Mouse (Mus musculus) CH12.LX (cell line): ENCODE results near the gene Dapk1. TPM values are rescaled to one million over a fixed set of nuclear protein-coding genes. Genes with fewer than 3 reads are reported as not detected.

Source experiments
- DNase-seq: peaks from one replicate; pipeline ENCODE4 v3.0.0-alpha.2; 2013; ENCODE audit errors: extremely low read depth
- H3K27ac ChIP-seq: 2 replicates; pipeline ENCODE4 v1.5.1; 2012; ENCODE audit warnings: low read depth, mild to moderate bottlenecking, control low read depth, moderate library complexity; ENCODE audit not compliant: insufficient read depth
- H3K27me3 ChIP-seq: replicated peaks from 2 replicates; pipeline ENCODE3; 2012; ENCODE audit warnings: inconsistent platforms
- H3K36me3 ChIP-seq, 2 experiments: replicated peaks in 1 of 2; 2 replicates each; pipeline versions ENCODE3 to v1.6.1; 2012; ENCODE audit warnings: inconsistent platforms in 1 of 2, low read length in 1 of 2, mild to moderate bottlenecking in 1 of 2, mixed read lengths in 1 of 2, moderate library complexity in 1 of 2; ENCODE audit not compliant: control insufficient read depth in 1 of 2, insufficient read depth in 1 of 2
- H3K4me1 ChIP-seq, 2 experiments: 2 replicates each; pipeline ENCODE4 v1.6.1; 2012; ENCODE audit warnings: inconsistent platforms in 1 of 2, moderate library complexity in 1 of 2; ENCODE audit not compliant: insufficient read depth in 2 of 2, control insufficient read depth in 1 of 2
- H3K4me2 ChIP-seq: 2 replicates; pipeline ENCODE4 v1.6.1; 2012; ENCODE audit warnings: low read depth, mild to moderate bottlenecking, control low read depth; ENCODE audit not compliant: poor library complexity, insufficient read depth, severe bottlenecking
- H3K4me3 ChIP-seq, 3 experiments: fragments of 150-350 bp in 1 of 3; sonication (generic) in 1 of 3; replicated peaks in 1 of 3; 2 replicates each; pipeline versions ENCODE3 to v1.5.1; 2011 to 2012; ENCODE audit warnings: low read depth in 2 of 3, low read length in 2 of 3, mild to moderate bottlenecking in 2 of 3, moderate library complexity in 2 of 3, control low read depth in 1 of 3, improper control_type of control experiment in 1 of 3, inconsistent platforms in 1 of 3, mixed read lengths in 1 of 3; ENCODE audit not compliant: poor library complexity in 1 of 3
- H3K79me2 ChIP-seq: replicated peaks from 2 replicates; pipeline ENCODE4 v1.6.1; 2012; ENCODE audit warnings: mild to moderate bottlenecking, moderate library complexity; ENCODE audit not compliant: control insufficient read depth, poor library complexity, insufficient read depth, severe bottlenecking; ENCODE audit errors: extremely low read depth
- H3K9ac ChIP-seq: 2 replicates; pipeline ENCODE4 v1.6.1; 2012; ENCODE audit warnings: low read depth, mild to moderate bottlenecking, control low read depth, moderate library complexity; ENCODE audit not compliant: insufficient read depth
- H3K9me3 ChIP-seq: replicated peaks from 2 replicates; pipeline ENCODE3; 2012; ENCODE audit warnings: low read length, inconsistent platforms, mixed read lengths
- BHLHE40 ChIP-seq: IDR thresholded peaks from 2 replicates; pipeline ENCODE4 v1.6.1; 2011; ENCODE audit warnings: mild to moderate bottlenecking, low read depth, low read length, improper control_type of control experiment
- CHD2 ChIP-seq: IDR thresholded peaks from 2 replicates; pipeline ENCODE4 v1.6.1; 2011; ENCODE audit warnings: low read length, improper control_type of control experiment
- CTCF ChIP-seq, 2 experiments: IDR thresholded peaks in 1 of 2; conservative IDR thresholded peaks in 1 of 2; 2 replicates each; pipeline ENCODE4 v1.5.1; 2011 to 2012; ENCODE audit warnings: low read depth in 2 of 2, low read length in 2 of 2, improper control_type of control experiment in 1 of 2, inconsistent platforms in 1 of 2, mild to moderate bottlenecking in 1 of 2, moderate library complexity in 1 of 2
- EP300 ChIP-seq: IDR thresholded peaks from 2 replicates; pipeline ENCODE4 v1.6.1; 2011; ENCODE audit warnings: low read length, improper control_type of control experiment
- ETS1 ChIP-seq: conservative IDR thresholded peaks from 2 replicates; pipeline ENCODE4 v1.6.1; 2012; ENCODE audit warnings: low read depth, mild to moderate bottlenecking, inconsistent platforms, low read length, improper control_type of control experiment, moderate library complexity
- GABPA ChIP-seq: IDR thresholded peaks from 2 replicates; pipeline ENCODE4 v1.6.1; 2012; ENCODE audit warnings: low read depth, low read length, improper control_type of control experiment, inconsistent platforms; ENCODE audit not compliant: insufficient replicate concordance
- HCFC1 ChIP-seq: IDR thresholded peaks from 2 replicates; pipeline ENCODE4 v1.6.1; 2012; ENCODE audit warnings: low read depth, mild to moderate bottlenecking, inconsistent platforms, low read length, improper control_type of control experiment
- JUN ChIP-seq: IDR thresholded peaks from 2 replicates; pipeline ENCODE4 v1.6.1; 2011; ENCODE audit warnings: low read depth, mild to moderate bottlenecking, low read length, improper control_type of control experiment, moderate library complexity; ENCODE audit not compliant: insufficient read depth
- JUND ChIP-seq: conservative IDR thresholded peaks from 2 replicates; pipeline ENCODE4 v1.6.1; 2011; ENCODE audit warnings: low read depth, low read length, improper control_type of control experiment
- KAT2A ChIP-seq: IDR thresholded peaks from 2 replicates; pipeline ENCODE4 v1.6.1; 2012; ENCODE audit warnings: low read length, improper control_type of control experiment, inconsistent platforms; ENCODE audit not compliant: insufficient replicate concordance
- MAFK ChIP-seq: IDR thresholded peaks from 2 replicates; pipeline ENCODE4 v1.6.1; 2011; ENCODE audit warnings: low read length, improper control_type of control experiment; ENCODE audit not compliant: insufficient replicate concordance
- MAX ChIP-seq: IDR thresholded peaks from 2 replicates; pipeline ENCODE4 v1.6.1; 2011; ENCODE audit warnings: low read length, improper control_type of control experiment
- MEF2A ChIP-seq: IDR thresholded peaks from 2 replicates; pipeline ENCODE4 v1.6.1; 2014; ENCODE audit warnings: low read depth, mild to moderate bottlenecking, inconsistent platforms, low read length, improper control_type of control experiment, borderline replicate concordance
- NELFE ChIP-seq: IDR thresholded peaks from 2 replicates; pipeline ENCODE4 v1.6.1; 2011; ENCODE audit warnings: low read depth, low read length, improper control_type of control experiment
- NRF1 ChIP-seq: IDR thresholded peaks from 2 replicates; pipeline ENCODE4 v1.6.1; 2014; ENCODE audit warnings: low read depth, mild to moderate bottlenecking, inconsistent platforms, low read length, improper control_type of control experiment, moderate library complexity
- PAX5 ChIP-seq: IDR thresholded peaks from 2 replicates; pipeline ENCODE4 v1.6.1; 2012; ENCODE audit warnings: low read length, inconsistent platforms, mixed read lengths
- POLR2A ChIP-seq: IDR thresholded peaks from 2 replicates; pipeline ENCODE4 v1.6.1; 2011; ENCODE audit warnings: low read depth, mild to moderate bottlenecking, improper control_type of control experiment, low read length
- POLR2AphosphoS2 ChIP-seq: IDR thresholded peaks from 2 replicates; pipeline ENCODE4 v1.6.1; 2011; ENCODE audit warnings: low read depth, low read length, improper control_type of control experiment
- SIN3A ChIP-seq: IDR thresholded peaks from 2 replicates; pipeline ENCODE4 v1.6.1; 2012; ENCODE audit warnings: low read length, improper control_type of control experiment, inconsistent platforms
- SMC3 ChIP-seq: IDR thresholded peaks from 2 replicates; pipeline ENCODE4 v1.6.1; 2011; ENCODE audit warnings: low read depth, low read length, improper control_type of control experiment
- ZKSCAN1 ChIP-seq: IDR thresholded peaks from 2 replicates; pipeline ENCODE4 v1.6.1; 2012; ENCODE audit warnings: low read depth, inconsistent platforms, low read length, improper control_type of control experiment, borderline replicate concordance
- ZMIZ1 ChIP-seq: IDR thresholded peaks from 2 replicates; pipeline ENCODE4 v1.6.1; 2012; ENCODE audit warnings: low read depth, mild to moderate bottlenecking, inconsistent platforms, low read length, improper control_type of control experiment
- ZNF384 ChIP-seq: IDR thresholded peaks from 2 replicates; pipeline ENCODE4 v1.6.1; 2012; ENCODE audit warnings: low read depth, low read length, improper control_type of control experiment, inconsistent platforms
- dilution Hi-C: fragments of 300-500 bp; cut with MboI; formaldehyde crosslinking; loops from 2 replicates; pipeline ENCODE4 v1.14.3; 2020; ENCODE audit warnings: low sequenced_read_pairs; ENCODE audit not compliant: extremely low pct_unique_long_range_greater_than_20kb, extremely low pct_ligation_motif_present
- in situ Hi-C: fragments of 300-500 bp; cut with MboI; formaldehyde crosslinking; loops from 3 replicates; pipeline ENCODE4 v1.14.3; 2019; ENCODE audit warnings: low sequenced_read_pairs, low pct_ligation_motif_present, low pct_unique_long_range_greater_than_20kb, mixed read lengths
- polyA plus RNA-seq: library from polyadenylated mRNA; unstranded; fragments of >175 nt; gene quantifications from 2 replicates; pipeline ENCODE4 v1.2.1, GENCODE M21; 2012; ENCODE audit warnings: low read depth; ENCODE audit not compliant: insufficient read length
- total RNA-seq, 2 experiments: library from RNA; depleted of rRNA; stranded (reverse); fragments of 300-350 nt in 1 of 2; fragments of >200 nt in 1 of 2; gene quantifications; 2 replicates each; pipeline ENCODE4 v1.2.3; 2012 to 2014

The Dapk1 gene
- total and polyA plus RNA-seq, 3 experiments: not detected

- H3K27ac ChIP-seq: no peak overlapping the region
- in situ Hi-C loops: no loop called here
- H3K27me3 ChIP-seq: no peaks in the 10 kb centered on the region
- H3K9ac ChIP-seq: no peak overlapping the region
- H3K4me3 ChIP-seq: no peak overlapping the region
- H3K79me2 ChIP-seq: no peaks in the 10 kb centered on the region
- H3K9me3 ChIP-seq: peaks cover 79% of the 10 kb centered on the region
- no peak for DNase-seq
- no peak overlapping the region for H3K4me2 ChIP-seq
- no peaks in the 10 kb centered on the region for H3K36me3 ChIP-seq
- TF ChIP-seq SIN3A (no peak), JUND (no peak), ETS1 (no peak), POLR2AphosphoS2 (no peak), BHLHE40 (no peak), CTCF (conservative IDR thresholded peaks at IDR 0.05 in 1 of 2, IDR thresholded peaks at IDR 0.05 in 1 of 2; ENCODE audit: low read depth in 2 of 2, low read length in 2 of 2) (no peak), ZMIZ1 (no peak), MEF2A (no peak), KAT2A (no peak), PAX5 (no peak), NRF1 (no peak)
- H3K4me1 ChIP-seq: no peaks in the 10 kb centered on the region
- dilution Hi-C loops: no loop called here
Observed at GRCm38 (mm10) chr13:60730587-60730986, 128.8 kb downstream of the Dapk1 start.

- Histone ChIP-seq H3K79me2 (no peaks in the 10 kb centered on the region), H3K4me2 (no peak overlapping the region), H3K36me3 (no peaks in the 10 kb centered on the region), H3K9me3 (peaks cover 79% of the 10 kb centered on the region), H3K4me1 (no peaks in the 10 kb centered on the region), H3K4me3 (no peak overlapping the region), H3K27me3 (no peaks in the 10 kb centered on the region), H3K9ac (no peak overlapping the region), H3K27ac (no peak overlapping the region)
- dilution Hi-C loops: no loop called here
- no peak for DNase-seq
- TF ChIP-seq ZKSCAN1 (no peak), POLR2AphosphoS2 (no peak), POLR2A (no peak), JUND (no peak), NRF1 (no peak), NELFE (no peak)
- in situ Hi-C loops: no loop called here
Observed at GRCm38 (mm10) chr13:60731001-60731400, 129.3 kb downstream of the Dapk1 start.

- H3K4me2 ChIP-seq: no peak overlapping the region
- H3K79me2 ChIP-seq: no peaks in the 10 kb centered on the region
- DNase-seq: no peak
- in situ Hi-C loops (no loop called here), dilution Hi-C loops (no loop called here)
- no peak overlapping the region for H3K27ac ChIP-seq
- H3K4me3 ChIP-seq: no peak overlapping the region
- TF ChIP-seq ZKSCAN1 (no peak), GABPA (no peak), EP300 (no peak), MAX (no peak), HCFC1 (no peak), MEF2A (no peak), MAFK (no peak), ZMIZ1 (no peak), CHD2 (no peak), POLR2AphosphoS2 (no peak), SMC3 (no peak), ZNF384 (no peak), POLR2A (no peak), JUN (no peak), NRF1 (no peak)
- no peaks in the 10 kb centered on the region for H3K36me3 ChIP-seq
- H3K9ac ChIP-seq: no peak overlapping the region
- no peaks in the 10 kb centered on the region for H3K4me1 ChIP-seq
- H3K27me3 ChIP-seq: no peaks in the 10 kb centered on the region
- peaks cover 88% of the 10 kb centered on the region for H3K9me3 ChIP-seq
Observed at GRCm38 (mm10) chr13:60735306-60735705, 133.6 kb downstream of the Dapk1 start.
